Mouse (Mus musculus): ENCODE measurements around the gene Rcan2. TPM values are rescaled to one million over a fixed set of nuclear protein-coding genes. Genes with fewer than 3 reads are reported as not detected.

The Rcan2 gene
- polyA plus RNA-seq, 1 experiment from 2014 or later: 133 TPM

DNA sequence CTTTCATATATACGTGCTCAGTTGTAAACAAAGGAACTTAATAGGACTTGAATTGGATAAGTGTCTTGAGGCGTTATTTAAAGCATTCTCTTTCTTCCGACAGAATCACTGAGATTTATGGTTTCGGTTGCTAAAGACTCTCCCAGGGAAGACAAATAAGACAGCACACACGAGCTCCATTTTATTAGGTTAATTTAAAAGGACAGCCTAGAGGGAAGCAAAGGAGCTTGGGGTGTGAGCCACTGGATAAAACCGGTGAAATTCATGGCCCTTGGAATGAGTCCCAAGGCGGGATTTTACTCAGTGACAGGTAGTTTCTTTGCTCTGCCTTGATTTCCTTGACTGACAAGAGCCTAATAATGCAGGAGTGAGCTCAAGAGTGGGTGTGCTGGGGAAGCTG is 85.1 kb downstream of the Rcan2 start:
- ATAC-seq: no peak
- H3K4me1 ChIP-seq (ENCODE audit: control insufficient read depth, insufficient read depth, low read length): no peaks in the 10 kb centered on the region
- H3K27me3 ChIP-seq (ENCODE audit: control insufficient read depth, insufficient read depth, low read depth, low read length): no peaks in the 10 kb centered on the region
- no peak overlapping the region for H3K9ac ChIP-seq (ENCODE audit: low read depth, low read length)
- H3K27ac ChIP-seq (ENCODE audit: low read length): no peak overlapping the region
- no peaks in the 10 kb centered on the region for H3K36me3 ChIP-seq (ENCODE audit: control insufficient read depth, insufficient read depth, low read length)
- no peaks in the 10 kb centered on the region for H3K9me3 ChIP-seq (replicated peaks; ENCODE audit: control insufficient read depth, low read length, poor library complexity, severe bottlenecking)
- H3K4me3 ChIP-seq (ENCODE audit: low read depth, low read length): no peak overlapping the region
- 67% methylated on average over 7 of the region's 7 CpGs for WGBS
- no peak overlapping the region for H3K4me2 ChIP-seq (ENCODE audit: low read length)

DNA sequence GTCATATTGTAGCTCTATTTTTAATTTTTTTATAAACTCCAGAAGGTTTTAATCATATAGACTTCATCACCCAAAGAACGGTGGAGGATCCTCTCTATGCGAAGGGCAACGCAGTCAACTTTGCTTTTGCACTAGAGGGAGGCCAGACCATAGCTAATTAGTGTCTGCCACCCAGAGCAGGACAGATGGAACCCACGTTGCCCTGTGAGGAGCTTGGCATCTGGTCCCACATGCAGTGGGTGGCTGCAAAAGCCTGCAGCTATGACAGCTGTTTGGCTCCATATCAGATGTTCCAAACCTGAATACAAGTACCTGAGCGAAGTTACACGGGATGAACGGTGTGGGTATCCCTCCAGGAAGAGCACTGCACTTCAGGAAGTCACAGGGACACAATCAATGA is 86.8 kb downstream of the Rcan2 start:
- WGBS: 87% methylated on average over 7 of the region's 7 CpGs
- H3K36me3 ChIP-seq (ENCODE audit: control insufficient read depth, insufficient read depth, low read length): no peaks in the 10 kb centered on the region
- H3K27me3 ChIP-seq (ENCODE audit: control insufficient read depth, insufficient read depth, low read depth, low read length): no peaks in the 10 kb centered on the region
- no peak overlapping the region for H3K27ac ChIP-seq (ENCODE audit: low read length)
- H3K9ac ChIP-seq (ENCODE audit: low read depth, low read length): no peak overlapping the region
- no peaks in the 10 kb centered on the region for H3K9me3 ChIP-seq (replicated peaks; ENCODE audit: control insufficient read depth, low read length, poor library complexity, severe bottlenecking)
- H3K4me1 ChIP-seq (ENCODE audit: control insufficient read depth, insufficient read depth, low read length): no peaks in the 10 kb centered on the region
- H3K4me2 ChIP-seq (ENCODE audit: low read length): no peak overlapping the region
- H3K4me3 ChIP-seq (ENCODE audit: low read depth, low read length): no peak overlapping the region
- ATAC-seq: no peak

DNA sequence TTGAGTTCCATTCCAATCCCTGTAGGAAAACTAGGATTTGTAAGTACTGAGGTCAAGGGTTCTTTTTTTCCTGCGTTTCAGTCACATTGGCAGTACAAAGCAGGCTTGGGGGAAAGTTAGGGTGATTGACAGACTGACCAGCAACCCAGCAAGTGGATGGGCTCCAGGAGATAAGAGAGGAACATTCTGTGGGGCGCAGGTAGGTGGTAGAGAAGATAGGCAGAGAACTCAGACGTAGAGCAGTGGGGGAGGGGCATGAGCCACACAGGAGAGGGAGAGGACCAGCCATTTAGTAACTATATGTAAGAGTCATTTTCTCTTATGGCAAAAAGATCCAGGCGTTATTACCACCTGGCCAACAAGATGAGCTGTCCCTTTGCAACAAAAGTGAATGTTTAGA is 96.2 kb downstream of the Rcan2 start:
- no peaks in the 10 kb centered on the region for H3K4me1 ChIP-seq (ENCODE audit: control insufficient read depth, insufficient read depth, low read length)
- H3K27ac ChIP-seq (ENCODE audit: low read length): no peak overlapping the region
- H3K9ac ChIP-seq (ENCODE audit: low read depth, low read length): no peak overlapping the region
- no peaks in the 10 kb centered on the region for H3K27me3 ChIP-seq (ENCODE audit: control insufficient read depth, insufficient read depth, low read depth, low read length)
- no peak overlapping the region for H3K4me2 ChIP-seq (ENCODE audit: low read length)
- H3K9me3 ChIP-seq (replicated peaks; ENCODE audit: control insufficient read depth, low read length, poor library complexity, severe bottlenecking): no peaks in the 10 kb centered on the region
- H3K36me3 ChIP-seq (ENCODE audit: control insufficient read depth, insufficient read depth, low read length): no peaks in the 10 kb centered on the region
- WGBS: 74% methylated on average over 4 of the region's 4 CpGs
- no peak for ATAC-seq
- no peak overlapping the region for H3K4me3 ChIP-seq (ENCODE audit: low read depth, low read length)

DNA sequence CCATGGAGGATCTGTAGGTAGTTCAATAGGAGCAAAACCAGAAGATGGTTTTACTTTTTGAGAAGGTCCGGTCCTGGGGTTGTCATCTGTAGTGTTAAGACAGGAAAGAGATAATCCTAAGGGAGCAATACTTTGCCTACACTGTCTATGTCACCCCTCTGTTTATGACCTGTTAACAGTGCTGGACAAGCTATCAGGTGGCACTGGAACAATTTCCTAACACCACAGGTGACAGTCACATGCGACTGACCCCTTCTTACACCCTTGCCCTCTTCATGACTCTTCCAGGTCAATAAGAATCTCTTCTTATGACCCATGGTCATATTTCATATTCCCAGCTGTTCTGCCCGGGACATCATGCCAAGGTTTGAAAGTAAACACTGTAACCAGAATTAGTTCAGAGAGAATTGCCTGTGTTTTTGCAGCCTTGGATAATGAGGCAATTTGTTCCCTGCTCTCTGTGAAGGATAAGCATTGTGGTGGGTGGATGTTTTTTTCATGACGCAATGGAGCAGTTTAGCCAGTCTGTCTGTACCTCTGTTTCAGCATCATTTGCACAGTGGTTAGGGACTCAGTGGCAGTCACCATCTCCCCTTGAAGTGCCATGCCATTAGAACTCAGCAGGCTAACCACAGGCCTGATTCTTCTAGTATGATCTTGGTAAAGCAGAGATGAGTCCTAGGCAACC is 98.4 kb downstream of the Rcan2 start:
- H3K4me1 ChIP-seq (ENCODE audit: control insufficient read depth, insufficient read depth, low read length): peaks cover 10% of the 10 kb centered on the region; the same call in 1 of the 2 replicates
- H3K9ac ChIP-seq (ENCODE audit: low read depth, low read length): no peak overlapping the region
- no peak overlapping the region for H3K4me2 ChIP-seq (ENCODE audit: low read length)
- ATAC-seq: no peak
- H3K4me3 ChIP-seq (ENCODE audit: low read depth, low read length): no peak overlapping the region
- WGBS: 90% methylated on average over 4 of the region's 4 CpGs
- no peak overlapping the region for H3K27ac ChIP-seq (ENCODE audit: low read length)
- H3K36me3 ChIP-seq (ENCODE audit: control insufficient read depth, insufficient read depth, low read length): no peaks in the 10 kb centered on the region
- H3K27me3 ChIP-seq (ENCODE audit: control insufficient read depth, insufficient read depth, low read depth, low read length): no peaks in the 10 kb centered on the region
- H3K9me3 ChIP-seq (replicated peaks; ENCODE audit: control insufficient read depth, low read length, poor library complexity, severe bottlenecking): no peaks in the 10 kb centered on the region

DNA sequence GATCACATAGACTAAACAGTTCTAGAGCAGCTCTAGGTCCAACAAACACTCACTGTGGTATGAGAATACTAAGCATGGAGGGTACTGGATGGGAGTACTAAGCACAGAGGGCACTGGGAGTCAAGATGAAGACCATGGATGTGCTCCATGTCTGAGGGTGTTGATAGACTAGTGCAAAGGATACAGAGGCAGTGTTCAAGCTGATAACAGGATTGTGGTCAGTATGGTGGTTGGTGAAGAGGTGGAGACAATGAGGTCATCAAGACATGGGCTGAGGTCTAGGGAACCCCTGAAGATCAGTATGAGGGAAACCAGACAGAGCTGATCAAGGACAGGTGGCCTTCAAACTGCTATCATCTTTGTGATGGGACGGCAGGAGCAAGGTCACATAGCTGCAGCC is 99.0 kb downstream of the Rcan2 start:
- no peak overlapping the region for H3K27ac ChIP-seq (ENCODE audit: low read length)
- no peaks in the 10 kb centered on the region for H3K27me3 ChIP-seq (ENCODE audit: control insufficient read depth, insufficient read depth, low read depth, low read length)
- peaks cover 10% of the 10 kb centered on the region; the same call in 1 of the 2 replicates for H3K4me1 ChIP-seq (ENCODE audit: control insufficient read depth, insufficient read depth, low read length)
- H3K4me2 ChIP-seq (ENCODE audit: low read length): no peak overlapping the region
- no peaks in the 10 kb centered on the region for H3K9me3 ChIP-seq (replicated peaks; ENCODE audit: control insufficient read depth, low read length, poor library complexity, severe bottlenecking)
- H3K9ac ChIP-seq (ENCODE audit: low read depth, low read length): no peak overlapping the region
- H3K4me3 ChIP-seq (ENCODE audit: low read depth, low read length): no peak overlapping the region
- no peak for ATAC-seq
- 82% methylated on average over 1 of the region's 1 CpGs for WGBS
- no peaks in the 10 kb centered on the region for H3K36me3 ChIP-seq (ENCODE audit: control insufficient read depth, insufficient read depth, low read length)

DNA sequence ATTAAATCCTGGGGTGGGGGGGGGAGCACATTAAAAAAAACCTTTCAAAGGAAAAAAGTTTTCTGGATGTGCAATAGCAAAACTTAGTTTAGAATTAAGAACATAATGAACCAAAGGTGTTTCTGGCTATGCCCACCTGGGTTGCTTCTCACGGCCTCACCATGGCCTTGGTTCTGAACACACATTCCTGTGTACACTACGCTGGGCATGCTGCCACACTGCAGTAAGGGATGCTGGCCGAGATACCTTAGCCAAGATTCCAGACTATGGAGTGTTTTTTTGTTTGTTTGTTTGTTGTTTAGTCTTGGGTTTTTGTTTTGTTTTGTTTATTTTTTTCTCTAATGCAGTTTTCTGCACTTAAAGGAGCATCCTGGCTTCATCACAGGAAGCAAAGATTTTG is 100.3 kb downstream of the Rcan2 start:
- H3K4me3 ChIP-seq (ENCODE audit: low read depth, low read length): no peak overlapping the region
- H3K4me1 ChIP-seq (ENCODE audit: control insufficient read depth, insufficient read depth, low read length): peaks cover 10% of the 10 kb centered on the region; the same call in 1 of the 2 replicates
- H3K4me2 ChIP-seq (ENCODE audit: low read length): no peak overlapping the region
- ATAC-seq: no peak
- H3K27me3 ChIP-seq (ENCODE audit: control insufficient read depth, insufficient read depth, low read depth, low read length): no peaks in the 10 kb centered on the region
- H3K36me3 ChIP-seq (ENCODE audit: control insufficient read depth, insufficient read depth, low read length): no peaks in the 10 kb centered on the region
- H3K27ac ChIP-seq (ENCODE audit: low read length): no peak overlapping the region
- WGBS: 92% methylated on average over 3 of the region's 3 CpGs
- H3K9ac ChIP-seq (ENCODE audit: low read depth, low read length): no peak overlapping the region
- H3K9me3 ChIP-seq (replicated peaks; ENCODE audit: control insufficient read depth, low read length, poor library complexity, severe bottlenecking): no peaks in the 10 kb centered on the region

DNA sequence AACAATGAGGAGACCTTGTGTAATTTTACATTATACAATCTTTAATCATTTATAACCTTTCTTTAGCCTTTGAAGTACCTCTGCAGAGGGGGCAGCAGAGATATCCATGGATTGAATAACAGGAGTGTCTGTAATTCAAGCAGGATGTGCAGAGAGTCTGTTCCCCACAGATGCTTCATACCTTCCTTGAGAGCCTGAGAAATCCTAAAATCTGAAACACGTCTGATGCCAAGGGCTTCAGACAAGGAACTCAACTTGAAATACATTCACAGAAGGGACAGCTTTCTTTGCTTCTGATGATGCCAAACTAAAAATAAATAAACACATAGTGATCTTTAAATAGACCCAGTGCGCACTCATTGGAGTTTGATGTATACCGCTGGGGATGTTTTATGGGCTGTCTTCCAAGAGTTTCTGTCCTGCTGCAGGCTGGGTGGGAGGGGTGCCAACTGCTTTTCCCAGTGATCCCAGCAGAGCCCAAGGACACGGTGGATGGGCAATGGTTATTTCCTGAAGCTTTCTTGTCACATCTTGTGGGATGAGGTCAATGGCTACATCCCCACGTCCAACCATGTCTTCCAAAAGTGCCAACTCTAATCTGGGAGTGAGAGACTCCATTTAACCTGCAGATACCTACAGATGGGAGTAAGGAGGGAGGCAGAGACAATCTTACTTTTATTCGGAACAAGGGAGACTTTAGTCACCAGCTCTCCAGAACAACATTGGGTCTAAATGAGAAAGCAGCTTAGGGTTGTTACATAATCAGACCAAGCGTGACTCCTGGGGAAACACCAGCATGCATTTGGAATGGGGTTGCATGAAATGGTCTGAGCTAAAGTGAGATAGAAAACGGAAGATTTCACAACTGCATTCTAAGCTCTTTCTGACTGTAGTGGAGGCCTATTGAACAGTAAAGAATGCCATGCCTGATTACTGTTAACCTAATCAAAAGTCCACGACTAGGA is 102.9 kb downstream of the Rcan2 start:
- Histone ChIP-seq H3K4me2 (ENCODE audit: low read length) (no peak overlapping the region), H3K9me3 (replicated peaks; ENCODE audit: control insufficient read depth, low read length, poor library complexity, severe bottlenecking) (no peaks in the 10 kb centered on the region), H3K27ac (ENCODE audit: low read length) (no peak overlapping the region), H3K9ac (ENCODE audit: low read depth, low read length) (no peak overlapping the region), H3K36me3 (ENCODE audit: control insufficient read depth, insufficient read depth, low read length) (no peaks in the 10 kb centered on the region), H3K4me1 (ENCODE audit: control insufficient read depth, insufficient read depth, low read length) (peaks cover 10% of the 10 kb centered on the region; the same call in 1 of the 2 replicates), H3K27me3 (ENCODE audit: control insufficient read depth, insufficient read depth, low read depth, low read length) (no peaks in the 10 kb centered on the region), H3K4me3 (ENCODE audit: low read depth, low read length) (no peak overlapping the region)
- ATAC-seq: no peak
- WGBS: 70% methylated on average over 9 of the region's 9 CpGs

DNA sequence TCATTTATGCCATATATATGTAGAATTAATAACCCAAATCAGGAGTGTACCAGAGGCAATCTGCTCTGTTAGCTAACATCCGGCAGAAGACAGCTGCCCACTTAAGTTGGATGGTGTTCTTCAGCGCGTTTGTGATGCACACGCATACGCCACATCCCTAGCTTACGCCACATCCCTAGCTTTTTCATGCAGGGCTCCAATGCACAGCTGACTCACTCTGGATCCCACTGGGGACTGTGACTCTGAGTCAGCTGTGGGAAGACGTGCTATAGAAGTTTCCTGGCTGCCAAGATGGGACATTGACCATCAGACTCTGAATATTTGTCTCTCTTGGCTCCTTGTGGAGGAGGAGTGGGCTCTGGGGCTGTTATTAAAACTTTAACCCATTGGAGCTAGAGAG is 103.7 kb downstream of the Rcan2 start:
- ATAC-seq: no peak
- Histone ChIP-seq H3K27me3 (ENCODE audit: control insufficient read depth, insufficient read depth, low read depth, low read length) (no peaks in the 10 kb centered on the region), H3K4me1 (ENCODE audit: control insufficient read depth, insufficient read depth, low read length) (peaks cover 10% of the 10 kb centered on the region; the same call in 1 of the 2 replicates), H3K4me2 (ENCODE audit: low read length) (no peak overlapping the region), H3K27ac (ENCODE audit: low read length) (no peak overlapping the region), H3K36me3 (ENCODE audit: control insufficient read depth, insufficient read depth, low read length) (no peaks in the 10 kb centered on the region), H3K4me3 (ENCODE audit: low read depth, low read length) (no peak overlapping the region), H3K9me3 (replicated peaks; ENCODE audit: control insufficient read depth, low read length, poor library complexity, severe bottlenecking) (no peaks in the 10 kb centered on the region), H3K9ac (ENCODE audit: low read depth, low read length) (no peak overlapping the region)
- 92% methylated on average over 7 of the region's 7 CpGs for WGBS

DNA sequence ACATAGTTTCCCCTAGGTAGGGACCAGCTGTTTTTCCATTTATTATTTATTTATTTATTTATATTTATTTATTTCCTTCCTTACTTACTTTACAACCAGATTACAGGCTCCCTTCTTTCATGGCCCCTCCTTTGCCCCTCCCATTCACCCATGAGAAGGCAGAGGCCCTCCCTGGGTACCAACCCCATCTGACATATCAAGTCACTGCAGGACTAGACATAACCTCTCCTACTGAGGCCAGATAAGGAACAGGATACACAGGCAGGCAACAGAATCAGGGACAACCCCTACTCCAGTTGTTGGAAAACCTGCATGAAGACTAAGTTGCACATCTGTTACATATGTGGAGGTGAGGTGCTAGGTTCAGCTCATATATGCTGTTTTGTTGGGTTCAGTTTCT is 105.6 kb downstream of the Rcan2 start:
- ATAC-seq: no peak
- no peaks in the 10 kb centered on the region for H3K27me3 ChIP-seq (ENCODE audit: control insufficient read depth, insufficient read depth, low read depth, low read length)
- no peaks in the 10 kb centered on the region for H3K36me3 ChIP-seq (ENCODE audit: control insufficient read depth, insufficient read depth, low read length)
- H3K27ac ChIP-seq (ENCODE audit: low read length): no peak overlapping the region
- H3K9ac ChIP-seq (ENCODE audit: low read depth, low read length): no peak overlapping the region
- H3K4me2 ChIP-seq (ENCODE audit: low read length): no peak overlapping the region
- H3K9me3 ChIP-seq (replicated peaks; ENCODE audit: control insufficient read depth, low read length, poor library complexity, severe bottlenecking): no peaks in the 10 kb centered on the region
- H3K4me3 ChIP-seq (ENCODE audit: low read depth, low read length): no peak overlapping the region
- H3K4me1 ChIP-seq (ENCODE audit: control insufficient read depth, insufficient read depth, low read length): peaks cover 10% of the 10 kb centered on the region; the same call in 1 of the 2 replicates
